ENCODE assay signal across 8 mouse cellular contexts in the genomic region with DNA sequence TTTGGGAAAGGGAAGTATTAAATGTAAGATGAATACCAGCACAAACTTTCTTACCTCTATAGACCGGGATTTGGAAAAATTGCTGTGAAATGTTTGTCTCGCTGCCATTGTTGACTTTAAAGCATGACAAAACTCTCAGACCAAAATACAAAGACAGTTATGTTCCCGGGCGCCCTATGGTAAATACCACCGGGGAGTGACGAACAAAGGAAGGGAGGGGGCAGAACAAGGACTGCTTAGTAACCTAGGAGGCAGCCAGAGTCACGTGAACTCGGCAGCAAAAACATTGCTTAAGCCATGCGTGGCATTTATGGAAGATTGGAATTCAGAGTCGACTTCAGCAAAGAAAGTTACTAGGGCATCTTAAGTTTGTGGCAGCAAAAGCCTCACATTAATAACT. TPM values are rescaled to one million over a fixed set of nuclear protein-coding genes. Genes with fewer than 3 reads are reported as not detected.
DNase-seq lines count a peak whose midpoint lies in the region; ATAC-seq and TF ChIP-seq lines count a peak whose summit lies in the region.

No protein-coding gene starts in this region.

- intact Hi-C loops in heart, postnatal 14 days (cut with DNase I), result no loop called here

- no peak for TF ChIP-seq POLR2A in myocyte (IDR thresholded peaks at IDR 0.05; ENCODE audit: insufficient read length, low read depth)

- WGBS in heart, embryonic 14.5 days, result 14% methylated on average over 10 of the region's 10 CpGs
- WGBS in embryonic facial prominence, embryonic 13.5 days, result 4% methylated on average over 10 of the region's 10 CpGs
- WGBS in limb, embryonic 12.5 days, result 24% methylated on average over 10 of the region's 10 CpGs

- ATAC-seq in heart, embryonic 14.5 days (ENCODE audit: insufficient number of reproducible peaks, insufficient read depth, low FRiP score, low read depth), result no peak
- ATAC-seq in embryonic facial prominence, embryonic 13.5 days (ENCODE audit: insufficient number of reproducible peaks, insufficient read depth, low FRiP score, low TSS enrichment, low read depth), result no peak
- no peak for ATAC-seq in limb, embryonic 12.5 days (ENCODE audit: insufficient number of reproducible peaks, insufficient read depth, low FRiP score, low TSS enrichment, low read depth)

- no peaks in the 10 kb centered on the region for H3K9me3 ChIP-seq in heart, embryonic 14.5 days (ENCODE audit: control insufficient read depth, low read length)
- no peaks in the 10 kb centered on the region for H3K9me3 ChIP-seq in embryonic facial prominence, embryonic 13.5 days
- no peaks in the 10 kb centered on the region for H3K9me3 ChIP-seq in limb, embryonic 12.5 days

- H3K36me3 ChIP-seq in heart, embryonic 14.5 days (ENCODE audit: control insufficient read depth, insufficient read depth, low read length), result no peaks in the 10 kb centered on the region
- no peaks in the 10 kb centered on the region for H3K36me3 ChIP-seq in embryonic facial prominence, embryonic 13.5 days
- H3K36me3 ChIP-seq in limb, embryonic 12.5 days, result no peaks in the 10 kb centered on the region
- no peaks in the 10 kb centered on the region for H3K36me3 ChIP-seq in myocyte (ENCODE audit: control insufficient read depth, insufficient read depth)

- H3K27me3 ChIP-seq in heart, embryonic 14.5 days (ENCODE audit: control insufficient read depth, insufficient read depth, low read length), result peaks cover 23% of the 10 kb centered on the region
- H3K27me3 ChIP-seq in embryonic facial prominence, embryonic 13.5 days, result peaks cover 31% of the 10 kb centered on the region
- H3K27me3 ChIP-seq in limb, embryonic 12.5 days, result peaks cover 51% of the 10 kb centered on the region
- H3K27me3 ChIP-seq in myocyte (ENCODE audit: control insufficient read depth, insufficient read depth, insufficient read length), result peaks cover 10% of the 10 kb centered on the region

- no peak for DNase-seq in heart, postnatal 14 days
- DNase-seq in cerebellum, adult 11-12 months, result no peak
- DNase-seq in gastrocnemius, postnatal 25 days, result no peak
- DNase-seq in thymus, postnatal 36 days, result no peak

- H3K79me2 ChIP-seq in myocyte (ENCODE audit: control insufficient read depth, insufficient read depth), result no peaks in the 10 kb centered on the region

- no peak overlapping the region for H3ac ChIP-seq in myocyte (ENCODE audit: control insufficient read depth, insufficient read length)

- H3K4me1 ChIP-seq in heart, embryonic 14.5 days (ENCODE audit: control insufficient read depth in 2 of 2, insufficient read depth in 2 of 2, low read length in 2 of 2), result peaks cover 0 to 2% of the 10 kb centered on the region in 2 experiments; a peak in 2 of 4 replicates
- peaks cover 17% of the 10 kb centered on the region for H3K4me1 ChIP-seq in embryonic facial prominence, embryonic 13.5 days
- peaks cover 16% of the 10 kb centered on the region for H3K4me1 ChIP-seq in limb, embryonic 12.5 days (replicated peaks)

- H3K4me2 ChIP-seq in heart, embryonic 14.5 days (ENCODE audit: low read length), result peak overlapping the region; percentile 100
- H3K4me2 ChIP-seq in embryonic facial prominence, embryonic 13.5 days, result peak overlapping the region; percentile 99
- peak overlapping the region; percentile 100 for H3K4me2 ChIP-seq in limb, embryonic 12.5 days
- H3K4me2 ChIP-seq in myocyte (ENCODE audit: low read depth), result peak overlapping the region; percentile 46

- H3K27ac ChIP-seq in heart, embryonic 14.5 days (replicated peaks in 1 of 2; ENCODE audit: control insufficient read depth in 1 of 2, insufficient read depth in 1 of 2, low read depth in 2 of 2, low read length in 2 of 2), result no peak overlapping the region
- H3K27ac ChIP-seq in embryonic facial prominence, embryonic 13.5 days, result no peak overlapping the region
- no peak overlapping the region for H3K27ac ChIP-seq in limb, embryonic 12.5 days

- peak overlapping the region in 1 of 2 experiments; percentile 76; a peak in 2 of 4 replicates for H3K4me3 ChIP-seq in heart, embryonic 14.5 days (ENCODE audit: control insufficient read depth in 1 of 2, insufficient read depth in 1 of 2, low read depth in 1 of 2, low read length in 2 of 2)
- H3K4me3 ChIP-seq in embryonic facial prominence, embryonic 13.5 days, result peak overlapping the region; percentile 75
- peak overlapping the region; percentile 72 for H3K4me3 ChIP-seq in limb, embryonic 12.5 days (replicated peaks)
- peak overlapping the region; percentile 23 for H3K4me3 ChIP-seq in myocyte

- H3K9ac ChIP-seq in heart, embryonic 14.5 days (ENCODE audit: low read length), result no peak overlapping the region
- 0 out of 2 replicates have a peak overlapping the region, but pooled peaks have one; percentile 80 for H3K9ac ChIP-seq in embryonic facial prominence, embryonic 13.5 days
- no peak overlapping the region for H3K9ac ChIP-seq in limb, embryonic 12.5 days (replicated peaks)

TF ChIP-seq in myocyte, 11 proteins besides CTCF, POLR2A, EP300 and RAD21:
- TF ChIP-seq MYOD1 (IDR thresholded peaks at IDR 0.05; ENCODE audit: control insufficient read depth in 1 of 3, insufficient read length in 2 of 3, low read depth in 2 of 3) (no peak), CEBPB (IDR thresholded peaks at IDR 0.05; ENCODE audit: insufficient read depth, poor library complexity, severe bottlenecking) (no peak), SRF (IDR thresholded peaks at IDR 0.05; ENCODE audit: control insufficient read depth, insufficient read length, low read depth) (no peak), POLR2AphosphoS2 (IDR thresholded peaks at IDR 0.05; ENCODE audit: insufficient read length, low read depth) (no peak), MAX (IDR thresholded peaks at IDR 0.05; ENCODE audit: low read depth) (no peak), TCF3 (IDR thresholded peaks at IDR 0.05; ENCODE audit: insufficient read length, low read depth) (no peak)

RNA-seq across cellular contexts. Expression of a gene that starts 1.4 kb away (rescaled TPM):
- polyA plus RNA-seq in heart, embryonic 14.5 days (2014; fragmentation: Nextera tagmentation; extraction: Ambion mirVana), result 2.2 and 3.0 TPM in 2 replicates
- 1 to 10 TPM in 1 of 2 experiments, under 1 TPM in 1; 0.80 to 1.7 TPM for total RNA-seq in heart, postnatal 14 days (2021)
- polyA plus RNA-seq in embryonic facial prominence, embryonic 13.5 days (2015; fragmentation: Nextera tagmentation; extraction: Ambion mirVana), result 22.8 and 26.9 TPM in 2 replicates
- polyA plus RNA-seq in limb, embryonic 12.5 days (2016; fragmentation: Nextera tagmentation; extraction: Ambion mirVana), result 5.0 and 6.8 TPM in 2 replicates
- polyA plus RNA-seq in myocyte (2012; fragmentation: generic; extraction: Trizol), result 1.2 TPM
- total RNA-seq in gastrocnemius, postnatal 25 days (2021), result 1 to 10 TPM in 1 of 2 experiments, under 1 TPM in 1; 0.84 to 1.6 TPM

Comparison
In these comparisons a context has a peak if more than half of its experiments do, and no peak if none do; other contexts are left out.
1. H3K4me2 ChIP-seq: peak in every context shown above with its lines; median percentile 100 in heart, embryonic 14.5 days; 100 in limb, embryonic 12.5 days; 99 in embryonic facial prominence, embryonic 13.5 days; 46 in myocyte.